Mouse (Mus musculus) T-helper 1 cell (primary cell): ENCODE results near the gene Nfx1.

Experiments
- in situ Hi-C: fragments of 300-600 bp; cut with MboI, MseI; formaldehyde crosslinking; loops from one replicate; pipeline ENCODE4 v1.15.1; 2025; ENCODE audit warnings: high pct_unique_total_duplicates

Nfx1 gene

GRCm38 (mm10) chr4:41045288-41045687 is 74.6 kb downstream of the Nfx1 start:
- in situ Hi-C loops, result no loop called here

GRCm38 (mm10) chr4:41046254-41046795 is 75.6 kb downstream of the Nfx1 start:
- in situ Hi-C loops, result no loop called here

- in situ Hi-C loops, result no loop called here
Observed at GRCm38 (mm10) chr4:41047524-41048271, 77.0 kb downstream of the Nfx1 start, which contains the start of gene Aqp7. Gene Aqp7, minus strand, starts transcription at chr4:41048139.

- in situ Hi-C loops, result no loop called here
Observed at GRCm38 (mm10) chr4:41048926-41049325, 78.2 kb downstream of the Nfx1 start.

- in situ Hi-C loops, result loop anchor here (5.0 kb wide), 1 partner anchor 66 kb away; no protein-coding TSS in a partner anchor
Observed at GRCm38 (mm10) chr4:41050726-41051675, 80.3 kb downstream of the Nfx1 start.

GRCm38 (mm10) chr4:41051781-41052180 is 81.1 kb downstream of the Nfx1 start:
- in situ Hi-C loops, result loop anchor here (5.0 kb wide), 1 partner anchor 66 kb away; no protein-coding TSS in a partner anchor

GRCm38 (mm10) chr4:41055111-41055510 is 84.4 kb downstream of the Nfx1 start:
- in situ Hi-C loops, result no loop called here

GRCm38 (mm10) chr4:41056253-41056652 is 85.5 kb downstream of the Nfx1 start:
- in situ Hi-C loops, result no loop called here

- in situ Hi-C loops, result no loop called here
Observed at GRCm38 (mm10) chr4:41056742-41057332, 86.1 kb downstream of the Nfx1 start.

GRCm38 (mm10) chr4:41057361-41057760 is 86.7 kb downstream of the Nfx1 start:
- in situ Hi-C loops, result no loop called here

GRCm38 (mm10) chr4:41063351-41063750 is 92.6 kb downstream of the Nfx1 start:
- in situ Hi-C loops, result no loop called here

- in situ Hi-C loops, result no loop called here
Observed at GRCm38 (mm10) chr4:41063894-41064673, 93.4 kb downstream of the Nfx1 start.

- in situ Hi-C loops, result no loop called here
Observed at GRCm38 (mm10) chr4:41065196-41065595, 94.5 kb downstream of the Nfx1 start.

GRCm38 (mm10) chr4:41071500-41072429 is 101.1 kb downstream of the Nfx1 start:
- in situ Hi-C loops, result no loop called here

GRCm38 (mm10) chr4:41073008-41073817 is 102.5 kb downstream of the Nfx1 start:
- in situ Hi-C loops, result no loop called here

GRCm38 (mm10) chr4:41074461-41074860 is 103.8 kb downstream of the Nfx1 start:
- in situ Hi-C loops, result no loop called here
